Mouse (Mus musculus): ENCODE measurements around the gene Bmp8a.

- TF ChIP-seq CTCF (conservative IDR thresholded peaks at IDR 0.05; ENCODE audit: insufficient read depth, insufficient read length, low read depth, low read length): no peak
- no peak for TF ChIP-seq POLR2A (IDR thresholded peaks at IDR 0.05; ENCODE audit: low read depth, low read length)
Observed at GRCm38 (mm10) chr4:123313010-123313409, 30.0 kb downstream of the Bmp8a start.
